Mouse (Mus musculus) kidney, embryonic 15.5 days (tissue): ENCODE results near the gene Insc. TPM values are rescaled to one million over a fixed set of nuclear protein-coding genes. Genes with fewer than 3 reads are reported as not detected.

Source experiments
- ATAC-seq: fragments of 200-750 bp; cut with Nextera tagmentation; replicated peaks from 2 replicates; pipeline ENCODE4 v1.8.0; 2017; ENCODE audit warnings: moderate TSS enrichment; ENCODE audit not compliant: low FRiP score
- H3K27ac ChIP-seq: fragments of 300-500 bp; sonication (generic); 2 replicates; pipeline ENCODE4 v1.5.1; 2015; ENCODE audit warnings: mild to moderate bottlenecking, inconsistent platforms
- H3K27me3 ChIP-seq: fragments of 300-500 bp; sonication (generic); 2 replicates; pipeline ENCODE4 v1.6.1; 2015; ENCODE audit warnings: inconsistent platforms
- H3K36me3 ChIP-seq: fragments of 300-500 bp; sonication (generic); 2 replicates; pipeline ENCODE4 v1.6.1; 2015; ENCODE audit warnings: inconsistent platforms
- H3K4me1 ChIP-seq: fragments of 300-500 bp; sonication (generic); 2 replicates; pipeline ENCODE4 v1.6.1; 2015; ENCODE audit warnings: inconsistent platforms
- H3K4me2 ChIP-seq: fragments of 300-500 bp; sonication (generic); 2 replicates; pipeline ENCODE4 v1.6.1; 2015; ENCODE audit warnings: moderate library complexity, mild to moderate bottlenecking, inconsistent platforms
- H3K4me3 ChIP-seq: fragments of 300-500 bp; sonication (generic); replicated peaks from 2 replicates; pipeline ENCODE4 v1.5.1; 2015; ENCODE audit warnings: mild to moderate bottlenecking, inconsistent platforms
- H3K9ac ChIP-seq: fragments of 300-500 bp; sonication (generic); 2 replicates; pipeline ENCODE4 v1.6.1; 2015; ENCODE audit warnings: mild to moderate bottlenecking, inconsistent platforms
- H3K9me3 ChIP-seq: fragments of 300-500 bp; sonication (generic); replicated peaks from 2 replicates; pipeline ENCODE4 v1.6.1; 2016; ENCODE audit warnings: inconsistent platforms
- WGBS: fragments of 180-500 bp; shearing (Covaris S2); methylation state at CpG from one replicate; pipeline ENCODE4 v1.1.7; 2015; ENCODE audit warnings: mixed read lengths; 5-methylcytosine and 5-hydroxymethylcytosine counted together
- polyA plus RNA-seq: library from polyadenylated mRNA; unstranded; fragments of >200 nt; fragmentation: Nextera tagmentation; extraction: Ambion mirVana; gene quantifications from 2 replicates; pipeline ENCODE4 v1.2.1, GENCODE M21; 2015

The Insc gene
- polyA plus RNA-seq, 1 experiment from 2014 or later: 3.7 TPM

DNA sequence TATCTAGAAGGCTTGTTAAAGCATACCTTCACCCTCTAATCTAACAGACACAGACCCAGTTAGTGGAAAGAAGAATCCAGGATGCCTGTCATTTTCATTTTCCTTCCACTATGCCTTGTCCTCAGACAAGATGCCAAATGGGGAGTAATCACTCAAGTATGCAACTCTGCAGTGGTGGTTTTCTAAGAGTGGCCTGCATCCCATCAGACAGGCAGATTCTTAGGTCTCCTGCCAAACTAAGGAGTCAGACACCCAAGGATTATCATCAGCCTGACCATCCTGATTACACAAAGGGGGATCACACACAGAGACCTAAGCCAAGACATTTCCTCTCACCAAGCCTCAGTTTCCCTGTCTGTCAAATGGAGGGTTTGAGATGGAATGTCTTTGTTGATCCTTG lies 5.3 kb upstream of the Insc start:
- Histone ChIP-seq H3K9ac (no peak overlapping the region), H3K4me2 (no peak overlapping the region), H3K9me3 (no peaks in the 10 kb centered on the region), H3K36me3 (no peaks in the 10 kb centered on the region), H3K4me3 (no peak overlapping the region), H3K27me3 (no peaks in the 10 kb centered on the region), H3K27ac (no peak overlapping the region), H3K4me1 (no peaks in the 10 kb centered on the region)
- no peak for ATAC-seq

DNA sequence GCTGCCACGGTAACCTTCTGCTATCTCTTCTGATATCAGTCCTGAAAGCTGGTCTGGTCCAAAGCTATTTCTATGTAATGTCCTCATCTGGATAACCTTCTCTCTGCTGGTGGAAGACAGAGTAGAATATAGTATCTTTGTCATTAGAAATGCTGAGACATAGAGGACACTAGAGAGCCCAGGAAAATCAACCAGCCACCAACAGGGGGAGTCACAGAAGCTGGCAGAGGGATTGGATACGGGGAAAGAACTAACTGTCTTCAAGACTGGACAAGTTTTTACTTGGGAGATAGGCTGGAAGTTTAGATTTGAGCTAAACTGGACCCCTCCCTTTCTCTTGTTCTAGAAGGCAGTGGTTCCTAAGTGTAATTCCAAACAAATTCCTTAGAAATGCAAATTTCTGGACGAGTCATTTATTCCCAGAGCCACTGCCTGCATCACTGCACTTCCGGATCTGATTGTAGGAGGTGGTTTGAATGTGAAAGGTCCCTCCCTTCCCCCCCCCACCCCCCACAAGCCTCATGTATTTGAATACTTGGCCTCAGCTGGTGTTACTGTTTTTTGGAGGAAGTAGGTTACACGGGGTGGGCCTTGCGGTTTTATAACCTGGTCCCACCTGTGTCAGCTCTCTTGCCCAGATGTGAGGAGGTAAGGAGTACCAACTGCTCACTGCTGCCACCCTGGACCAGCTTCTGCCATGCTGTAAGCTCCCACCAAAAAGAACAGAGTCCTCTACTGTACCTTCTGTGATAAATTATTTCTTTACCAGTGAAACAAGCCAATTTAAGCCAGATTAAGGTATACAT lies 2.9 kb upstream of the Insc start:
- Histone ChIP-seq H3K4me2 (no peak overlapping the region), H3K9me3 (no peaks in the 10 kb centered on the region), H3K27ac (no peak overlapping the region), H3K27me3 (0 out of 2 replicates have a peak, but pooled peaks cover 11% of the 10 kb centered on the region), H3K9ac (no peak overlapping the region), H3K4me1 (peaks cover 7% of the 10 kb centered on the region), H3K36me3 (no peaks in the 10 kb centered on the region), H3K4me3 (no peak overlapping the region)
- 40% methylated on average over 6 of the region's 6 CpGs for WGBS
- ATAC-seq: no peak

DNA sequence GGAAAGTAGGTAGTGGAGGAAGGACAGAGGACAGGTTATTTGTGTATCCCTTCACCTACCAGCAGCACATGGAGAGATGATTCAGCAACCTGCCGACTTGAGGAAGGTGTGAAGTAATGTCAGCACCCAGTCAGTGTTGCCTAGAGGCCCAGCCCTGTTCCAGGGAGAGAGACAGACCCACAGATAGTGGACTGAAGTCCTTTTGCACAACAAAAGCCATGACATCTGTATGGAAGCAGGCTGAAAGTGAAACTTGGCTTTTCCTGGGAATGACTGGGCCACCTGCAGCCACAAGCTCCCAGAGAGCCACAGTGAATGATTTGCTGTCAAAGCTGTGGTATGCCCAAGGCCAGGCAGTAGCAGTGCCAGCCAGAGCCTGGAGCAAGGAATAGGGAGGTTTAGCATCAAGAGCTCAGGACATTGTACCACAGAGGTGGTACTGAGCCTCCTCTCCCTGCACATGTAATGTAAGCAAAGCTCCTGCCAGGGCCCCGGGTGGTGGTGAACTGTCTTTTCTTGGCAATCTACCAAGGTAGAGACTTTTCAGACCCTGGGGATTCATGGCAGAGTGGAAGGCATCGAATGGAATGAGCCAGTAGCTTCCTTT lies 1.2 kb downstream of the Insc start:
- Histone ChIP-seq H3K4me2 (no peak overlapping the region), H3K4me1 (peaks cover 14% of the 10 kb centered on the region), H3K4me3 (no peak overlapping the region), H3K9me3 (no peaks in the 10 kb centered on the region), H3K36me3 (no peaks in the 10 kb centered on the region), H3K27me3 (0 out of 2 replicates have a peak, but pooled peaks cover 18% of the 10 kb centered on the region), H3K9ac (no peak overlapping the region), H3K27ac (no peak overlapping the region)
- ATAC-seq: no peak
- WGBS: 57% methylated on average over 3 of the region's 3 CpGs

DNA sequence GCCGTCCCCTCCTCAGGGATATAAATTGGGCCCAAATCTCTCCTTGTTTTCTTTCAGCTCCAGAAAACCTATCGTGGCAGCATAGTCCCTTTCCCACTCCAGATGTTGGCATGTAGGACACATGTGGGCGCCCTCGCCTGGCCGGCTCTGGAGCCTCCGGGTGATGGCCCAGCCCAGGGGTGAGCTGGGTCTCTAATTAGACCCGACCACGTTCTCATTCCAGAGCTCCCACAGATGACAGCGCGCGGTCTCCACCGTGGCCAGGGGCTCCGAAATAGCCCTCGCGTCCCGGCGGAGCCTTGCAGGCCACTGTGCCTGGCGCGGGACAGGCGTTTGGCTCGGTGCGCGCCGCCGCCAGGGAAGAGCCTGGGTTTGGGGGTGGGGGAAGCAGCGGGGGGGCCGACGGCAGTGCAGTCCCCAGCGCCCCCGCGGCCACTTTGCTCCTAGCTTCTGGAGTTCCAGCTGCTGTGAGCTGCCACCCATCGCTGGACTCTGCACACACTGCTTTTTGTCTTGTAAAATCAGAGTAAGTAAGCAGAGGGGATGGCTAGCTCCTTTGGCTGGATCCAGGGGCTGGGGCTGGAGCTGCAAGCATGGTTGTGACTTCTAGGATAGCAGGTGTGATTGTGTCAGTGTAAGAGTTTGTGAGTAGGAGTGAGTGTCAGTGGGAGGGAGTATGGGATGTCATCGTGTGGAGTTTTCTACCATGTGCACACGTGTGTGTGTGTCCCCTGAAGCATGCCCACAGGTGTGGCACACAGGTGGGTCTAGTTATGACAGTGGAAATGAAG lies 2.2 kb downstream of the Insc start:
- Histone ChIP-seq H3K27me3 (0 out of 2 replicates have a peak, but pooled peaks cover 18% of the 10 kb centered on the region), H3K4me1 (peaks cover 14% of the 10 kb centered on the region), H3K4me3 (peak overlapping the region; percentile 39), H3K4me2 (peak overlapping the region; percentile 77), H3K27ac (no peak overlapping the region), H3K36me3 (no peaks in the 10 kb centered on the region), H3K9ac (no peak overlapping the region; the same call in 1 of the 2 replicates), H3K9me3 (no peaks in the 10 kb centered on the region)
- ATAC-seq: peak; percentile 80
- WGBS: 4% methylated on average over 34 of the region's 34 CpGs

DNA sequence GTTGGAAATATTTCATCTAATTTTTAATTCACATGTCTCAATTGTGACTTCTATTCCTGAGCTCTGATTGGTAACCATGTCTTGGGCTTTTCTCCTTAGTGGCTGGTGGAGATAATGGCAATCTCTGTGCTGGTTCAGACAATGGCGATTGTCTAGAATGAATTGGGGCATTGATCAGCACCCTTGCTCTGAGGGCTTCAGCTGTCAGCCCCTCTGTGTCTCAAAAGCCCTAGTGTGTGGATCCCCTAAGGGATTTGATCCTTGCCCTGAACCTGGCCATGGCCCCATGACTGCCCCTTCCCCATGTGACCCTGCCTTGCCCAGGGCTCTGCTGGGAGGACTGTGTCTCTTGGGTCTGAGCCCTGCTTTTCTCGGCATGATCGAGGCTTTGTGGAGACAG lies 4.1 kb downstream of the Insc start:
- WGBS: 55% methylated on average over 3 of the region's 3 CpGs
- H3K27ac ChIP-seq: no peak overlapping the region
- no peaks in the 10 kb centered on the region for H3K9me3 ChIP-seq
- no peak overlapping the region for H3K4me3 ChIP-seq
- ATAC-seq: no peak
- 0 out of 2 replicates have a peak, but pooled peaks cover 18% of the 10 kb centered on the region for H3K27me3 ChIP-seq
- H3K9ac ChIP-seq: no peak overlapping the region
- H3K4me2 ChIP-seq: no peak overlapping the region
- H3K36me3 ChIP-seq: no peaks in the 10 kb centered on the region
- peaks cover 14% of the 10 kb centered on the region for H3K4me1 ChIP-seq

DNA sequence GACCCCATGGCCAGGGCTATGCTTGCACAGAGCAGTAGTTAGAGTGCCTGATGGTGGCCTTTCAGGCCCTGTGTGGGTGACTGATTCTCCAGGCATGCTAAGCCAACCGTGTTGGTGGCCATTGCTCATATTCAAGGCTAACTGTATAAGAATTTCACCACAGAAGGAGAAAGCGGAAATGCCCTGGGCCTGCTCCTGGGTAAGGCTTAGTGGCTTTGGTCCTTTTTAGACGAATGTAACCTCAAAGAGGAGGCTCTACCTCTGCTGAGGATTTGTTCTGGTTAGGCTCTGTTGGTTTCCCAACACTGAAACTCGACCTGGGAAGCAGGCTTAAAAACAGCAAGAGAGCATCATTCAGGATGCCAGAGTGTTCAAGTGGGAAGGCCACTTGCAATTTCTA lies 4.7 kb downstream of the Insc start:
- Histone ChIP-seq H3K4me2 (no peak overlapping the region), H3K4me3 (no peak overlapping the region), H3K27ac (no peak overlapping the region), H3K9me3 (no peaks in the 10 kb centered on the region), H3K4me1 (peaks cover 14% of the 10 kb centered on the region), H3K36me3 (no peaks in the 10 kb centered on the region), H3K27me3 (0 out of 2 replicates have a peak, but pooled peaks cover 18% of the 10 kb centered on the region), H3K9ac (no peak overlapping the region)
- no peak for ATAC-seq
- WGBS: 55% methylated on average over 4 of the region's 4 CpGs

DNA sequence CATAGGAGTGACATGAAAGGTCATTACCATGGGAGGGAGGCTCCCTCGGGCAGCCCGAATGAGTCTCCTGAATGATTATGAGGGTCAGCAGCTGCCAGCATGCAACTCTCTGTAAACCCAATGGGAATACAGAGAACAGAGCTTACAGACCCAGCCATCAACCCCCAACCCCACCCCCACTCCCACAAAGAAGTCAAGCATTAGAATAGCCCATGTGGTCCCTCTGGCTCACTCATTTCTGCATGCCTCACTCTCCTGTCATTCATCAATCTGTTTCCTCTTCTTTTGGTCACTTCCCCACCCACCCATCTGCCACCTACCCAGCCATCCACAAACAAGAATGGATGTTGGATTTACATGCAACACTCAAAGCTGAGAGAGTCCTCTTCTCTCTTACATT lies 10.0 kb downstream of the Insc start:
- H3K4me1 ChIP-seq: no peaks in the 10 kb centered on the region
- no peaks in the 10 kb centered on the region for H3K36me3 ChIP-seq
- ATAC-seq: no peak
- H3K9ac ChIP-seq: no peak overlapping the region
- WGBS: 85% methylated on average over 2 of the region's 2 CpGs
- no peak overlapping the region for H3K27ac ChIP-seq
- no peak overlapping the region for H3K4me3 ChIP-seq
- no peaks in the 10 kb centered on the region for H3K27me3 ChIP-seq
- no peaks in the 10 kb centered on the region for H3K9me3 ChIP-seq
- H3K4me2 ChIP-seq: no peak overlapping the region

DNA sequence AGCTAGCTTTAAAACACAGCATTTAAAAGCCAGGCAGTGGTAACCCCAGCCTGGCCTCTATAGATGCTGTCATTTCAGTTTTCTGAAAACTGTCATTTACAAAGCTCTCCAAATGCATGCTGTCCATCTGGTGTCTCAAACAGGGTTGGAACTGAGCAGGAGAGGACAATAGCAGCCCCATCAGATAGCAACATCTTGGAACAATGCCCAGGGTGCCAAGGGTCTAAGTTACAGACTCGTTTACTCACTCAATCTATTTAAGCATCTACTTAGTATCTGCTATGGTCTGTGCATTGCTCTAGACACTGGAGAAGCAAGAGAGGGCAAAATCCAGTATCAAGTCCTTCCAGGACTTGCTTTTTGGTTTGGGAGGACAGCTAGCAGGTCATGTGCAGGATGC lies 10.7 kb downstream of the Insc start:
- no peak overlapping the region for H3K4me3 ChIP-seq
- H3K9ac ChIP-seq: no peak overlapping the region
- H3K4me1 ChIP-seq: no peaks in the 10 kb centered on the region
- no peak for ATAC-seq
- H3K36me3 ChIP-seq: no peaks in the 10 kb centered on the region
- H3K27ac ChIP-seq: no peak overlapping the region
- no peak overlapping the region for H3K4me2 ChIP-seq
- 47% methylated on average over 1 of the region's 1 CpGs for WGBS
- H3K9me3 ChIP-seq: no peaks in the 10 kb centered on the region
- H3K27me3 ChIP-seq: no peaks in the 10 kb centered on the region

DNA sequence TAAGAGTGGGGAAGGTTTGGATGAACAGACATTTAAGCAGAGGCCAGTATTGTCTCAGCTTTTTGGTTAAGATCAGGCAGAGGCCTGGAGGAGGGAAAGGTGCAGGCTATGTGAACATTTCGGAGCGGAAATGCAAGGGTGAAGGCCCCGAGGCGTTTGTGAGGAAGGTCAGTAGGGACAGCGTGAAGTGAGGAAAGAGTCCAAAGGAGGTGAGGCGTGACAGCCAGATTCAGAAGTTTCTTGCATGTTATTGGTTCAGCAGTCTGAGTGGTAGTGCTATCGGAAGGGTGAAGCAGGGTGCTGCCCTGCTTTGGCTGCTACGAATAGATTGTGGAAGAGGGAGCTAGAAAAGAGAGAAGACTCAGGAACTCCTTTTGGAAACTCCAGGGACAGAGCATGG lies 11.1 kb downstream of the Insc start:
- WGBS: 62% methylated on average over 8 of the region's 8 CpGs
- no peak for ATAC-seq
- Histone ChIP-seq H3K27me3 (no peaks in the 10 kb centered on the region), H3K9ac (no peak overlapping the region), H3K9me3 (no peaks in the 10 kb centered on the region), H3K36me3 (no peaks in the 10 kb centered on the region), H3K4me3 (no peak overlapping the region), H3K27ac (no peak overlapping the region), H3K4me1 (no peaks in the 10 kb centered on the region), H3K4me2 (no peak overlapping the region)

DNA sequence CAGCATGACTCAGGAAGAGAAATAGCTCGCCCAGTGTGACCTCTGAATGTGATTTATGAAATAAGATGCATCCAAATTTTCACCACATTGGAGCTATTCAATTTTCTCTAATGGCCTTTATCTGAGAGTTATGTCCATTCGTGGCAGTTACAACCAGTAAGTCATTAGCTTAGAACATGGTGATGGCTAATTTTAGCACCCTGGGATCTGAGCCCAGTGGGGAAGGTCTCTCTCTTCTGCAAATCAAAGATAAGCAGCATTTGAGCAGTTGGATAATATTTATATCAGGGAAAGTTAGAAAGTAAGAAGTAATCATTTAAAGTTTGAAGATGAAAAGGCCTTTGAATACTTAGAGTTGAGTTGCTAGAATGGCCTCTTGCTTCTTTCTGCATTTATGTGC lies 19.2 kb downstream of the Insc start:
- Histone ChIP-seq H3K4me3 (no peak overlapping the region), H3K36me3 (no peaks in the 10 kb centered on the region), H3K9ac (no peak overlapping the region), H3K9me3 (no peaks in the 10 kb centered on the region), H3K27me3 (no peaks in the 10 kb centered on the region), H3K4me1 (no peaks in the 10 kb centered on the region), H3K4me2 (no peak overlapping the region), H3K27ac (no peak overlapping the region)
- ATAC-seq: no peak
- 47% methylated on average over 2 of the region's 2 CpGs for WGBS

DNA sequence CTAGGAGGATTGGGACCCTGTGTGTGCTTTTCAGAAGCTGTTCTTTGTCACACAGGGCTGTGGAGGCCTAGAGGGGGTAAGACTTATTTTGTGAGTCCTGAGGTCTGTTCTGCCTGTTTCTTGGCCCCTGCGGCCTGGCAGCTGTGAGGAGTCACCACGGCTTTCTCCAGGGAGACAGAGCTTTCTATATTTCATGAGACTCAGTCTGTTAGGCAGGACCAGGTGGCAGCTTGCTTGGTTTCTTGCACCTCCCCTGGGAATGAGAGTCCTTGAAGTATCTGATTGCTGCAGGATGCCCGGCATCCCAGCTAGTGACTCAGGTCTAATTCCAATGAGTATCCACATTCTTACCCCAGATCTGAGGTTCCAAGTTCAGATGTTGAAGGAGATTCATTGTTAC lies 21.8 kb downstream of the Insc start:
- no peak for ATAC-seq
- H3K4me1 ChIP-seq: no peaks in the 10 kb centered on the region
- no peaks in the 10 kb centered on the region for H3K27me3 ChIP-seq
- H3K4me2 ChIP-seq: no peak overlapping the region
- no peak overlapping the region for H3K4me3 ChIP-seq
- WGBS: 65% methylated on average over 3 of the region's 3 CpGs
- no peaks in the 10 kb centered on the region for H3K36me3 ChIP-seq
- no peak overlapping the region for H3K27ac ChIP-seq
- no peak overlapping the region for H3K9ac ChIP-seq
- H3K9me3 ChIP-seq: no peaks in the 10 kb centered on the region

DNA sequence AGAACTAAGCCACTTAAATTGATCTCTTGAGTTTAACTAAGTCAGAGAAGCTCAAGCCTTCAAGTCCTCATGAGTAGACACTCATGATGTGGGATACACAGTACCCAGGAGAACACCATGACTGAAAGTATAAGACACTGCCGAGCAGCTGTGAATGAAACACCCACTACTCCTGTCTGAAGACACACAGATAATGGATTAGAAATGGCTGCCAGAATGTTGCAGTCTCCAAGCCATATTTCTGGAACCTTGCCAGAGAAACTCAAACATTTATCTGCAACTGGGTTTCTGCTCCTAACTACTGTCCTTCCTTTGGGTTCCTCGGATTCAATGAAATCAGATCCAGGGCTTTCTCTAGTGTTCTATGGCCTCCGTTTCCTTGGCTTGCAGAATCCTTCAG lies 23.0 kb downstream of the Insc start:
- Histone ChIP-seq H3K36me3 (no peaks in the 10 kb centered on the region), H3K4me1 (no peaks in the 10 kb centered on the region), H3K9ac (no peak overlapping the region), H3K9me3 (no peaks in the 10 kb centered on the region), H3K4me2 (no peak overlapping the region), H3K27me3 (no peaks in the 10 kb centered on the region), H3K27ac (no peak overlapping the region), H3K4me3 (no peak overlapping the region)
- ATAC-seq: no peak
- WGBS: 82% methylated on average over 3 of the region's 3 CpGs
